Mouse (Mus musculus) heart, embryonic 11.5 days (tissue): ENCODE results near the gene Cmtr2. TPM values are rescaled to one million over a fixed set of nuclear protein-coding genes. Genes with fewer than 3 reads are reported as not detected.

Experiments
- ATAC-seq: fragments of 200-750 bp; cut with Nextera tagmentation; replicated peaks from 2 replicates; pipeline ENCODE4 v1.8.0; 2017; ENCODE audit warnings: moderate library complexity; ENCODE audit not compliant: insufficient number of reproducible peaks, low FRiP score, low TSS enrichment
- H3K27ac ChIP-seq: fragments of 300-500 bp; sonication (generic); 2 replicates; pipeline ENCODE4 v1.5.1; 2014; ENCODE audit warnings: mild to moderate bottlenecking, low read depth, low read length
- H3K27me3 ChIP-seq: fragments of 300-500 bp; sonication (generic); 2 replicates; pipeline ENCODE4 v1.6.1; 2014; ENCODE audit warnings: mild to moderate bottlenecking, low read length, mixed read lengths; ENCODE audit not compliant: control insufficient read depth, insufficient read depth
- H3K36me3 ChIP-seq: fragments of 300-500 bp; sonication (generic); 2 replicates; pipeline ENCODE4 v1.6.1; 2014; ENCODE audit warnings: mild to moderate bottlenecking, low read length, moderate library complexity, mixed read lengths; ENCODE audit not compliant: control insufficient read depth, insufficient read depth
- H3K4me1 ChIP-seq: fragments of 300-500 bp; sonication (generic); 2 replicates; pipeline ENCODE4 v1.6.1; 2014; ENCODE audit warnings: low read length; ENCODE audit not compliant: control insufficient read depth, insufficient read depth
- H3K4me2 ChIP-seq: fragments of 300-500 bp; sonication (generic); 2 replicates; pipeline ENCODE4 v1.6.1; 2014; ENCODE audit warnings: mild to moderate bottlenecking, moderate library complexity
- H3K4me3 ChIP-seq: fragments of 300-500 bp; sonication (generic); 2 replicates; pipeline ENCODE4 v1.5.1; 2014; ENCODE audit warnings: low read depth, low read length
- H3K9ac ChIP-seq: fragments of 300-500 bp; sonication (generic); 2 replicates; pipeline ENCODE4 v1.6.1; 2014; ENCODE audit warnings: mild to moderate bottlenecking, low read depth, low read length, moderate library complexity
- H3K9me3 ChIP-seq: fragments of 300-500 bp; sonication (generic); replicated peaks from 2 replicates; pipeline ENCODE4 v1.6.1; 2016; ENCODE audit warnings: low read length; ENCODE audit not compliant: control insufficient read depth
- WGBS: fragments of 180-500 bp; shearing (Covaris S2); extraction: QIAGEN DNeasy Blood & Tissue Kit; methylation state at CpG from one replicate; pipeline ENCODE4 v1.1.7; 2014; ENCODE audit not compliant: insufficient replicate concordance; 5-methylcytosine and 5-hydroxymethylcytosine counted together
- polyA plus RNA-seq: library from polyadenylated mRNA; unstranded; fragments of >200 nt; fragmentation: Nextera tagmentation; extraction: Ambion mirVana; gene quantifications from 2 replicates; pipeline ENCODE4 v1.2.1, GENCODE M21; 2014

Cmtr2 gene
- 5.6 and 6.7 TPM in 2 replicates for polyA plus RNA-seq

DNA sequence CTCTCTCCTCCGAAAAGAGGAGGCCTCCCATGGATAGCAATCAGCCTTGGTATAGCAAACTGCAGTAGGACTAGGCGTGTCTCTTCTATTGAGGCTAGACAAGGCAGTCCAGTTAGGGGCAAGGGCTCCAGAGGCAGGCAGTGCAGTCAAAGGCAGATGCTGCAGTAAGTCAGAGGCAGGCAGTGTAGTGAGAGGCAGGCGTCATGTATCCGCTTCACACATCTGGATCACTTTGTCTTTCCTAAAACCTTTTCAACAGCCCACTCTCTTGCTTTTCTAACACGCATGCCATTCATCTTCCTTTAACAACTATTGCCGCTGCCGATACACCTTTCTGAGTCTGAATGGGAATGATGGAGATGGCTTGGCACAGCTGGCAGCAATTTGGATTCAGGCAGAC lies at the start of gene Cmtr2:
TSS of gene Cmtr2 (plus strand) at position 301 of the 400 bp plus-strand sequence.
- H3K9ac ChIP-seq: no peak within 1 kb of the TSS
- H3K27ac ChIP-seq: no peak within 1 kb of the TSS
- no peaks in the 10 kb centered on the region; the same call in 1 of the 2 replicates for H3K4me1 ChIP-seq
- no peaks in the 10 kb centered on the region for H3K36me3 ChIP-seq
- H3K4me2 ChIP-seq: no peak within 1 kb of the TSS
- H3K9me3 ChIP-seq: no peaks in the 10 kb centered on the region
- H3K4me3 ChIP-seq: no peak within 1 kb of the TSS
- no peak for ATAC-seq
- no peaks in the 10 kb centered on the region for H3K27me3 ChIP-seq
- 65% methylated on average over 7 of the region's 7 CpGs for WGBS

DNA sequence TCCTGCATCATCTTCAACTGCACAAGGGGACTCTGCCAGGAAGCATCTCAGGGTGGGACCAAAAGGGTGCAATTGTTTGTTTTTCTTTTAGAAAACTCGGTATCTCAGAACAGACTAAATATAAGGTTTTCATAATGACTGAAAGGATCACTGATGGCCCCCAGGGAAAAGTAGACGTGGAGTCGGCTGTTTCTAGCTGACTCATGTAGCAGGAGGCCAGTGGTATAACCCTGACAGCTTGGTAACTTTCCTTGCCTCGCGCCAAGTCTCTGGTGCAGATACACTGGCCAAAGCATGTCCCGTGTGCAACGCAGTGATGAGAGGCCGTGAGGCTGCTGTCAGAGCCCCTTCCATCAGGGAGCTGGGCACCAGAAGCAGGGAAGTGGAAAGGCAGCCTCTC lies 49.2 kb upstream of the Cmtr2 start:
- Histone ChIP-seq H3K4me3 (no peak overlapping the region), H3K27ac (no peak overlapping the region), H3K9me3 (no peaks in the 10 kb centered on the region), H3K36me3 (no peaks in the 10 kb centered on the region), H3K4me2 (no peak overlapping the region), H3K27me3 (peaks cover 31% of the 10 kb centered on the region), H3K9ac (no peak overlapping the region), H3K4me1 (0 out of 2 replicates have a peak, but pooled peaks cover 4% of the 10 kb centered on the region)
- WGBS: 69% methylated on average over 8 of the region's 8 CpGs
- no peak for ATAC-seq

DNA sequence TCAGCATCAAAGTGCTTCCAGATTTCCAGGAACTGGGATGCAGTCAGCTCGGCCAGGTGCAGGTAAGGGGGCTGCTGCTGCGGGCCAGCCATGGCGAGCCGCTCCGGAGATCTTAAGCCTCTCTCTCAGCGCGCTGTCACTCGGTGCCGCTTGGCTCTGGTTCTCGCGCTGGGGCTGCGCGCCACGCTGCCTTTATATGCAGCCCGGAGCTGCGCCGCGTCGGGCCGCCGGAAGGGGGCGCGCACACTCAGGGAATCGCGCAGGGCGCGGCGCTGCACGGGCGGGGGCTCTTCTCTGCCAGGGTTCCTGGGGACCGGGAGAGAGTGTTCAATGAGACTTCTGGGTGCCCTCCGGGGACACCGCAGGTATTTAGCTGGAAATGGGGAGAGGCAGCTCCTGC lies 47.4 kb upstream of the Cmtr2 start, which contains the start of gene Calb2:
TSS of gene Calb2 (minus strand) at position 165 of the 400 bp plus-strand sequence.
- Histone ChIP-seq H3K4me1 (0 out of 2 replicates have a peak, but pooled peaks cover 4% of the 10 kb centered on the region), H3K9ac (no peak within 1 kb of the TSS)

DNA sequence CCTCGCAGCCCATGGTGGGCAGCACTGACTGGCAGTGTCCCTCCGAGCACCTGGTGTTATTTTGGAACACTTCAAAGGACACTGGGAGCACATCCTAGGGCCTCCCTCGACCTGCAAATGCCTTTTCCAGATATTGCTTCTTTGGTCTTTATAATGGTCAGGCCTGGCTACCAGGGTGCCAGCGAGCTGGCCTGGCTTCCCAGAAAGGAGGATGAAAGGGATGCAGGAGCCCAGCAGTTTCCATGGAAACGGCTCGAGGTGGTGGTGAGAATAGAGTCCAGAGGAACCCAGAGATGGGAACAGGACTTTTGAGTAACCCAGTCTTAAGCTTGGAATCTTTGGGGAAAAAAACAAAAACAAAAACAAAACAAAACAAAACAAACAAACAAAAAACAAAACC lies 43.3 kb upstream of the Cmtr2 start:
- H3K9ac ChIP-seq: no peak overlapping the region
- ATAC-seq: no peak
- 57% methylated on average over 6 of the region's 6 CpGs for WGBS
- H3K4me1 ChIP-seq: 0 out of 2 replicates have a peak, but pooled peaks cover 4% of the 10 kb centered on the region
- no peaks in the 10 kb centered on the region for H3K36me3 ChIP-seq
- peaks cover 31% of the 10 kb centered on the region for H3K27me3 ChIP-seq
- no peak overlapping the region for H3K4me3 ChIP-seq
- H3K9me3 ChIP-seq: no peaks in the 10 kb centered on the region
- no peak overlapping the region for H3K4me2 ChIP-seq
- H3K27ac ChIP-seq: no peak overlapping the region

More for the DNA sequence above, 47.4 kb upstream of the Cmtr2 start, which contains the start of gene Calb2:
- Histone ChIP-seq H3K9me3 (no peaks in the 10 kb centered on the region), H3K27me3 (peaks cover 31% of the 10 kb centered on the region), H3K4me2 (peak within 1 kb of the TSS; percentile 41; the same call in 1 of the 2 replicates), H3K36me3 (no peaks in the 10 kb centered on the region), H3K27ac (no peak within 1 kb of the TSS), H3K4me3 (peak within 1 kb of the TSS; percentile 10; the same call in 1 of the 2 replicates)
- ATAC-seq: no peak
- WGBS: 3% methylated on average over 33 of the region's 33 CpGs

DNA sequence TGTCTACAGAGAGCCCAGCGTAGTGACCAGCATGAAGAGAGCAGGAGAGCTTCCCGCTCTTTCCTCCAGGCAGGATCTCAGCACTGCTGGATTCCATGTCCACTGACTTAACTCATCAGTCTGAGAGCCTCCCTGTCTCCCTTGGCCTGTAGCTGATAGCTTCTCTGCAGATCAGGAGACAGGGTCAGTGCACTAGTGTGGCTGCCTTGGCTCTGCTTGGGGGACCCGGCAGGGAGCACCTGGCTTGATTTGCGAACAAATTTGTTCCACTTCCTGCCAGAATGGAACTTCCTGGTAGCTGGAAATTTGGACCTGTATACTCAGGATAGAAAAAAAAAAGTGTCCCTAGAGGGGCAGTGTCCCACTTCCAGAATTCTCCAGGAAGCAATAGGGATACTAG lies 40.6 kb upstream of the Cmtr2 start:
- no peak overlapping the region for H3K4me3 ChIP-seq
- 72% methylated on average over 4 of the region's 4 CpGs for WGBS
- H3K27me3 ChIP-seq: peaks cover 14% of the 10 kb centered on the region; the same call in 1 of the 2 replicates
- no peak overlapping the region for H3K4me2 ChIP-seq
- ATAC-seq: no peak
- H3K9me3 ChIP-seq: no peaks in the 10 kb centered on the region
- no peak overlapping the region for H3K9ac ChIP-seq
- H3K4me1 ChIP-seq: 0 out of 2 replicates have a peak, but pooled peaks cover 3% of the 10 kb centered on the region
- H3K36me3 ChIP-seq: no peaks in the 10 kb centered on the region
- H3K27ac ChIP-seq: no peak overlapping the region

DNA sequence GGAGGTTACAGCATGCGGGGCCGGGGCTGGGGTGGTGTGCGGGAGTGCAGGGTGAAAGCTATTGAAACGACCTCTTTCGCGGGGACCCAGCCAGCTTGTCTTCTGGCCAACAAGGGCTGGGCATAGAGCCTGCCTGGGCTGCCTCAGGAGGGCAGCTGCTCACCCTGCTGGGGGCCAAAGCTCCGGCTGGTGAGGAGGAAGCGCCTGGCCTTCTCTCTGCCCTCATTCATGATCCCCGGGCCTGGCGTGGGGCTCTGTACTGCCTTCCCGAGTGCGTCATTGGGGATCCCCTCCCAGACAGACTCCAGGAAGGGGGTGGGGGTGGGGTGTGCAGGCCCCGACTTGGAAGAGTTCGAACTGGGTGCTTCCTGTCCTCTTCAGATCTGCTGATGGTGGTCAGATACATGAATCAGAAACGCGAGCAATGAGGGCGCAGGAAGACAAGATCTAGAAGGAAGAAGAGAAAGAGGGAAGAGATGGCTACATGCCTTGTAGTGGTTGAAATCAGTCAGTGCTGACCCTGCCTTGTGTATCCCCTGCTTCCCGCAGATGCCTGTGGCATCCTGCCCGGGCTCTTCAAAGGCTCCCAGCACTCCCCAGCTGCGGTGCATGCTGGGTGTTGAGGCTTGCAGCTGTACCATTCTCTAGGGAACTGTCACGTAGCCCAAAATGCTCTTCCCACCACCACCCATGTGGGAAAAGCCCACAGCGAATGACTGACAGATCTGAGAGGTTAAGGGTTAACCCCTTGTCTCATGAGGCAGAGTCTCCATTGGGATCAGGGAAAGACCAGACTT lies 37.9 kb upstream of the Cmtr2 start:
- ATAC-seq: no peak
- 0 out of 2 replicates have a peak, but pooled peaks cover 3% of the 10 kb centered on the region for H3K4me1 ChIP-seq
- no peak overlapping the region for H3K4me3 ChIP-seq

DNA sequence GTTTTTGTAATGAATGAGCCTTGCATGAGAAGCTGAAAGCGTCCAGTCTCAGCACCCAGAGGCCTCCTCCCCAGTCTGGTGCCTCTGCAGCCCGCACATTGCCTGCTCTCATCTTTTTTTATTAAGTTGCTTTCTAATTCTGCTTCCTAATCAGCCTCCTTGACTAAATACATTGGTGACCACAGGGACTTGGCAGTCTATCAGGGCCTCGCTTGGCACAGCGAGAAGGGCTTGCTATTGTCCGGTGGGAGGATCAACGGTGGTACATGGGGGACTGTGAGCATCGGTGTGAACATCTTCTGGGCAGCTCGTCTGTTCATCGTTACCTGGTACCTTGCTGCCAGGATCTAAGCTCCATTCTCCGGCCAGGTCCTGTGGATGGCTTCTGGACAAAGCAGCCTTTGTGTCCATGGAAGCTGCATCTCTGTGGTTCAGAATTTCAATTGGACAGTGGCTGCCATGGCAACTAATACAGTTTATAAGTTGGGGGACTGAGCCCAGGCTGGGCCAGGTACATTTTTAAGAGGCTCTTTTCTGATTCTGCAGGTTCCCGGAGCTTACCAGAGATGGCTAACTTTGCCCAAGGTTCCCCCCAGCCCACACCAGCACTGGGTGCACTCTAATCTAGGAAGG lies 32.6 kb upstream of the Cmtr2 start:
- no peak for ATAC-seq
- WGBS: 78% methylated on average over 11 of the region's 11 CpGs
- H3K36me3 ChIP-seq: no peaks in the 10 kb centered on the region
- H3K4me1 ChIP-seq: 0 out of 2 replicates have a peak, but pooled peaks cover under 1% of the 10 kb centered on the region
- no peak overlapping the region for H3K27ac ChIP-seq
- H3K9ac ChIP-seq: no peak overlapping the region
- no peaks in the 10 kb centered on the region; the same call in 1 of the 2 replicates for H3K9me3 ChIP-seq
- no peak overlapping the region for H3K4me3 ChIP-seq
- peaks cover 5% of the 10 kb centered on the region for H3K27me3 ChIP-seq
- no peak overlapping the region for H3K4me2 ChIP-seq

More for the DNA sequence above, 37.9 kb upstream of the Cmtr2 start:
- WGBS: 12% methylated on average over 22 of the region's 22 CpGs
- Histone ChIP-seq H3K4me2 (peak overlapping the region; percentile 34), H3K27me3 (peaks cover 14% of the 10 kb centered on the region; the same call in 1 of the 2 replicates), H3K9ac (no peak overlapping the region), H3K27ac (no peak overlapping the region), H3K36me3 (no peaks in the 10 kb centered on the region), H3K9me3 (no peaks in the 10 kb centered on the region; the same call in 1 of the 2 replicates)

DNA sequence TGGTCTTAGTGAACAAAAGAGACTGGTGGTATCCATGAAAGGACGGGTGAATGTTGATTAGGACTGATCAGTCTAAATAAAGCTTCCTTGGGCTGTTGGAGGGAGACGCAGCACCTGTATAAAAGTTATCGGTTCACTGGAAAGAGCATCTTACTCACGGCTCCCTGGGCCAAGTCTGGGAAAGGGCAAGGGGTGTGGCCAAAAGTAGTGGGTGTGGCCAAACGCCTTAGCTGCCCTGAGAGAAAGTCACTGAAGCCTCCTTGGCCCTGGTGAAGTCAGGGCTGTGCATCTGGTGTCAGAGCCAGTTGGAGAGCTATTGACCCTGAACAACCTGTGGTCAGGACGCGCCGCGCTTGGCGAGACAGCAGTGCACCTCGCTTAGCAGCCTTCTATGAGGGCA lies 31.7 kb upstream of the Cmtr2 start:
- Histone ChIP-seq H3K4me1 (no peaks in the 10 kb centered on the region), H3K4me3 (no peak overlapping the region), H3K4me2 (no peak overlapping the region; the same call in 1 of the 2 replicates), H3K9me3 (no peaks in the 10 kb centered on the region; the same call in 1 of the 2 replicates), H3K27ac (no peak overlapping the region), H3K36me3 (no peaks in the 10 kb centered on the region), H3K9ac (no peak overlapping the region), H3K27me3 (peaks cover 5% of the 10 kb centered on the region)
- ATAC-seq: no peak
- WGBS: 22% methylated on average over 11 of the region's 11 CpGs
